Mouse (Mus musculus) myocyte (in vitro differentiated cells): ENCODE measurements at regions not wholly inside any gene's neighbourhood (a gene's known extent, or its start where the extent isn't known, plus 50 kb on each side); places are given as distances from the start of the nearest gene placed in this dataset.
A peak's percentile ranks its signal among the peaks of the same experiment; 100 is the strongest.

Source experiments
- CEBPB ChIP-seq: IDR thresholded peaks from 2 replicates; pipeline ENCODE4 v1.6.1; 2011; ENCODE audit warnings: mild to moderate bottlenecking, moderate library complexity; ENCODE audit not compliant: poor library complexity, insufficient read depth, severe bottlenecking
- E2F4 ChIP-seq: IDR thresholded peaks from one replicate; pipeline ENCODE4 v1.6.1; 2011; ENCODE audit warnings: mild to moderate bottlenecking, control low read depth, moderate library complexity; ENCODE audit not compliant: insufficient read depth
- MAX ChIP-seq: IDR thresholded peaks from one replicate; pipeline ENCODE4 v1.6.1; 2011; ENCODE audit warnings: low read depth, mild to moderate bottlenecking, control low read depth
- MYOD1 ChIP-seq, 3 experiments: IDR thresholded peaks; one replicate each; pipeline ENCODE4 v1.6.1; 2011; ENCODE audit warnings: control low read depth in 2 of 3, low read depth in 2 of 3, mild to moderate bottlenecking in 2 of 3, moderate library complexity in 1 of 3; ENCODE audit not compliant: insufficient read length in 2 of 3, control insufficient read depth in 1 of 3
- POLR2A ChIP-seq: IDR thresholded peaks from one replicate; pipeline ENCODE4 v1.6.1; 2011; ENCODE audit warnings: low read depth, mild to moderate bottlenecking, control low read depth, moderate library complexity; ENCODE audit not compliant: insufficient read length
- REST ChIP-seq: IDR thresholded peaks from one replicate; pipeline ENCODE4 v1.6.1; 2011; ENCODE audit warnings: mild to moderate bottlenecking, control low read depth, moderate library complexity; ENCODE audit not compliant: insufficient read depth, insufficient read length
- SRF ChIP-seq: IDR thresholded peaks from one replicate; pipeline ENCODE4 v1.6.1; 2011; ENCODE audit warnings: low read depth; ENCODE audit not compliant: control insufficient read depth, insufficient read length
- TCF12 ChIP-seq: IDR thresholded peaks from one replicate; pipeline ENCODE4 v1.6.1; 2011; ENCODE audit warnings: mild to moderate bottlenecking, control low read depth; ENCODE audit not compliant: poor library complexity, insufficient read depth, severe bottlenecking
- TCF3 ChIP-seq: IDR thresholded peaks from one replicate; pipeline ENCODE4 v1.6.1; 2011; ENCODE audit warnings: low read depth, control low read depth; ENCODE audit not compliant: insufficient read length
- USF1 ChIP-seq: IDR thresholded peaks from one replicate; pipeline ENCODE4 v1.6.1; 2011; ENCODE audit warnings: low read depth, mild to moderate bottlenecking, control low read depth, moderate library complexity

DNA sequence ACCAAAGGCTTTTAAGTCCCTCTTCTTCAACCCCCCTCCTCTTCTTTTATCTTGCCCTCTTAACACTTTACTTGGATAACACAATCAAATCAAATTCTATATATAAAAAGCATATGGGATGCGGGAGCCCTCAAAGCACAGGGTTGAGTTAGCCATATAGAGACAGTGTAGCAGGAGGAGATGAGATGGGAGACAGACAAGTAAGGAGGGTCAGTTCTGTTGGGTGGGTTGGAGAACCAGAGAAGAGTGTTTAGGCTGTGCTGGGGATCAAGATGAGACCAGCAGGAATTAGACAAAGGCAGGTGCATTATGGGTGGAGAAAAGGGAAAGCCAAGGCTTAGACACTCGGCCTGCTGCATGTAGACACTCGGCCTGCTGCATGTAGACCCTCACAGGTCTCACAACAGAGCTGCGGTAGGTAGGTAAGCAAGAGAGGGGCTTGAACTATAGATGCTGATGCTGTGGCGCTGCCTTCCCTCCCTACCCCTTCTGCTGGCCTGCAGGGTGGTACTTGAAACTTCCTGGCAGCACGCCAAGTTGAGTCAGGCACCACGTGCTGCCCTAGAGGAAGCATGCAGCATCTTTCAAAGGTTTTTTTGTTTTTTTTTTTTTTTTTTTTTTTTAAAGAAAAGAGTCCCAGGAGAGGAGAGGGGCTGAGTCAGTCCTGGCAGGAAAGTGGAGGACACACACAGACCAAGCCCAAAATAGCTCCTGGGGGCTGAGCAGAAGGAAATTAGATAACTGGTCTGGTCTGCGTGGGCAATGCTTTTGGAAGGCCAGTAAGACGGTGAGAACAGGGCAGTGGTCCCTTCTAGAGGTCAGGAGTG is 101.3 kb upstream of the Serp2 start:
- TF ChIP-seq E2F4 (no peak), POLR2A (no peak), MAX (peak; percentile 48), TCF12 (no peak), TCF3 (no peak), CEBPB (no peak), MYOD1 (IDR thresholded peaks at IDR 0.05; ENCODE audit: control insufficient read depth in 1 of 3, insufficient read length in 2 of 3, low read depth in 2 of 3) (no peak), USF1 (peak; percentile 92), REST (no peak), SRF (no peak)
